Mouse (Mus musculus) olfactory bulb, adult 2 months (tissue): Measurements from ENCODE around the gene Ssmem1.

ENCODE experiments used
- CTCF ChIP-seq: fragments of 200-500 bp; IDR thresholded peaks from 2 replicates; pipeline ENCODE4 v1.5.1; 2012; ENCODE audit warnings: low read depth, mild to moderate bottlenecking, low read length, moderate library complexity; ENCODE audit not compliant: insufficient read depth
- POLR2A ChIP-seq: fragments of 200-500 bp; IDR thresholded peaks from 2 replicates; pipeline ENCODE4 v1.6.1; 2012; ENCODE audit warnings: mild to moderate bottlenecking, low read depth, low read length, moderate library complexity; ENCODE audit not compliant: insufficient read depth

DNA sequence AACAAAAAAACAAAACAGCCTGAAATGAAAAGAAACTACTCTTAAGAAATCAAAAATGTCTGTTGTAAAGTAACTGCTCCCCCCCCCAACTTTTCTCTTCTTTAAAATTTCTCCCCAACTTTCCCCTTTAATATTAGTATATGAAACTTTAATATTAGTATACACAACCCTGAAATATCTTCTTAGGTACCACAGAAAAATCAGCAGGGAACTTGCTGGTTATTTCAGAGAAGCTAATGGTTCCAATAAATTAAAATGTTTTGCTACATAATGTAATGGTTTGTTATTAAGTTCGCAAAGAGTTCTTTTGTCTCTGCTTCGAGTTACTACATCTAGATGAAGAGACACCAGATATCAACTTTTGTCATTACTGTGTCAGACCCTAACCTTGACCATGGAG, 825 bp upstream of the Ssmem1 start:
- TF ChIP-seq POLR2A (no peak), CTCF (no peak)
